In the genomic region with DNA sequence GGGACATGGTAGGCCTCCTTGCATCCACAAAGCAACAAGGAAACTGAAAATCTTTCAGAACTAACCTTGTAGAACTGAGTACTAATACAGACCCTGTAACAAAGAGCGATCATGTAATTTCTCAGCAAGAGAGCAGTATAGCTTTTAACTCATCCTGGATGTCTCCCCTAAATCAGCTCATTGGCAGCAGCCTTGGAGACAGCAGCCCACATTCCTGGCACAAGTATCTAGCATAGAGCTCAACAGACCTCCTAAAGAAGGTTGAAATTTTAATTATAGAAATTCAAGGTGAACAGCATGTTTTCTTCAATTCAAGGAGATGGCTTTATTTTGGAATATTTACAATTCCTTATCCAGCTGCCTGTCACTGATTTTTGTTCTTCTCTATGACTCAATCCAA, we compare ENCODE assay signal across 24 mouse cellular contexts. TPM values are rescaled to one million over a fixed set of nuclear protein-coding genes. Genes with fewer than 3 reads are reported as not detected.
"Had no signal": no experiment of that assay in that cellular context is flagged by ENCODE, and none has a peak within 500 bp of the region (broad histone marks: within the 10 kb centered on the region; RNA-seq: fewer than 3 reads in every experiment).

No protein-coding gene starts in this region.

- DNase-seq: kidney, adult 18-20 months; kidney, postnatal 10 days; kidney, postnatal 4 days; liver; liver, embryonic 13.5 days; liver, postnatal 0 days; lung, postnatal 14 days; right cerebral cortex, postnatal 25 days; thymus, adult 18-20 months; thymus, postnatal 14 days had no signal

- H3K27ac ChIP-seq: intestine, embryonic 15.5 days; limb, embryonic 12.5 days; liver, embryonic 13.5 days; lung, embryonic 15.5 days; macrophage; midbrain, embryonic 15.5 days; neural tube, embryonic 12.5 days; stomach, postnatal 0 days had no signal

- H3K4me3 ChIP-seq: intestine, embryonic 15.5 days; limb, embryonic 12.5 days; liver, embryonic 13.5 days; lung, embryonic 15.5 days; megakaryocyte, embryonic 14.5 days; midbrain, embryonic 15.5 days; neural tube, embryonic 12.5 days had no signal

RNA-seq across cellular contexts. Expression of gene Panx3, which starts 12.1 kb away (rescaled TPM):
- total RNA-seq: left cerebral cortex, adult 18-20 months; left cerebral cortex, postnatal 25 days; monocyte, adult 5-6 weeks; neutrophil, adult 5-6 weeks had no signal
- polyA plus RNA-seq: intestine, embryonic 15.5 days; kidney, embryonic 14.5 days; liver, embryonic 13.5 days; liver, postnatal 0 days; macrophage; midbrain, embryonic 15.5 days; neural tube, embryonic 12.5 days; stomach, postnatal 0 days had no signal

RNA-seq across cellular contexts. Expression of gene Olfr160, which starts 34.9 kb away (rescaled TPM):
- total RNA-seq: left cerebral cortex, adult 18-20 months; left cerebral cortex, postnatal 25 days; monocyte, adult 5-6 weeks; neutrophil, adult 5-6 weeks had no signal
- polyA plus RNA-seq: intestine, embryonic 15.5 days; kidney, embryonic 14.5 days; limb, embryonic 12.5 days; liver, embryonic 13.5 days; liver, postnatal 0 days; lung, embryonic 15.5 days; macrophage; midbrain, embryonic 11.5 days; midbrain, embryonic 15.5 days; neural tube, embryonic 12.5 days; stomach, postnatal 0 days had no signal
